Mouse (Mus musculus) cerebellum, adult 2 months (tissue): ENCODE results near the gene Tldc1. TPM values are rescaled to one million over a fixed set of nuclear protein-coding genes. Genes with fewer than 3 reads are reported as not detected.

Source experiments
- DNase-seq, 2 experiments: peaks; one replicate each; pipeline ENCODE4 v3.0.0; 2021
- H3K27ac ChIP-seq: fragments of 200-500 bp; 2 replicates; pipeline ENCODE4 v1.5.1; 2012; ENCODE audit warnings: low read length, control low read depth, inconsistent platforms; ENCODE audit not compliant: insufficient read depth
- H3K27me3 ChIP-seq: fragments of 200-500 bp; 2 replicates; pipeline ENCODE4 v1.6.1; 2012; ENCODE audit warnings: inconsistent platforms, mild to moderate bottlenecking, low read length, moderate library complexity; ENCODE audit not compliant: control insufficient read depth, insufficient read depth
- H3K4me1 ChIP-seq: fragments of 200-500 bp; 2 replicates; pipeline ENCODE4 v1.6.1; 2011; ENCODE audit warnings: low read length; ENCODE audit not compliant: control insufficient read depth, insufficient read depth
- H3K4me3 ChIP-seq: fragments of 200-500 bp; replicated peaks from 2 replicates; pipeline ENCODE3; 2011; ENCODE audit warnings: mild to moderate bottlenecking, low read depth, low read length, control low read depth; ENCODE audit not compliant: insufficient read depth
- CTCF ChIP-seq: fragments of 200-500 bp; IDR thresholded peaks from 2 replicates; pipeline ENCODE4 v1.5.1; 2011; ENCODE audit warnings: low read depth, mild to moderate bottlenecking, control low read depth, low read length, moderate library complexity, borderline replicate concordance; ENCODE audit not compliant: insufficient read depth
- POLR2A ChIP-seq: fragments of 200-500 bp; IDR thresholded peaks from 2 replicates; pipeline ENCODE4 v1.6.1; 2011; ENCODE audit warnings: low read length, control low read depth, borderline replicate concordance; ENCODE audit not compliant: insufficient read depth
- WGBS: fragments of 180-500 bp; shearing (Covaris S2); methylation state at CpG from one replicate; pipeline ENCODE4 v1.1.7; 2018; 5-methylcytosine and 5-hydroxymethylcytosine counted together
- polyA plus RNA-seq: library from polyadenylated mRNA; depleted of rRNA; stranded (reverse); fragments of >200 nt; gene quantifications from 2 replicates; pipeline ENCODE4 v1.2.3, GENCODE M21; 2012

Tldc1 gene
- polyA plus RNA-seq, 1 experiment = 10.8 TPM

GRCm38 (mm10) chr8:119756538-119756937 lies 21.7 kb downstream of the Tldc1 start:
- no peak for TF ChIP-seq CTCF
- WGBS = 74% methylated on average over 5 of the region's 5 CpGs

DNA sequence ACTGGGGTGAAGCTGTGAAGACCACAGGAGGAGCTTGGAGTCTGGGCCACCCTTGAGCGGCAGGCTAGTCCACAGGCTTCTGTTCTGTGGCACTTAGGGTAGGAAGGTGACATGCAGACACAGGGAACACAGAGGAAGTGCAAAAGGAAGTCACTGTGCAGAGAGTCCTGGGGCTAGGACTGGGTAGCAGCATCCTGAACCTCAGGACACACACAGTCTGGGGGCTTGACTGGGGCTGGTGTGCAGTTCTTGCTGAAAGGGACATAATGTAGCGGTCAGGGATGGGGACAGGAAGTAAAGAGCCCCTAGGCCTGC lies 22.1 kb downstream of the Tldc1 start:
- no peak for TF ChIP-seq POLR2A
- no peak for TF ChIP-seq CTCF
- WGBS = 89% methylated on average over 2 of the region's 2 CpGs

More at GRCm38 (mm10) chr8:119756538-119756937, 21.7 kb downstream of the Tldc1 start:
- Histone ChIP-seq H3K27ac (no peak overlapping the region), H3K4me1 (peaks cover 7% of the 10 kb centered on the region), H3K4me3 (no peak overlapping the region), H3K27me3 (no peaks in the 10 kb centered on the region)
- no peak for DNase-seq

GRCm38 (mm10) chr8:119755238-119756146 lies 22.7 kb downstream of the Tldc1 start:
- Histone ChIP-seq H3K4me3 (no peak overlapping the region), H3K27ac (no peak overlapping the region), H3K27me3 (no peaks in the 10 kb centered on the region), H3K4me1 (peaks cover 7% of the 10 kb centered on the region)
- TF ChIP-seq POLR2A (no peak), CTCF (no peak)
- 25% methylated on average over 28 of the region's 28 CpGs for WGBS
- no peak for DNase-seq

More for the DNA sequence above, 22.1 kb downstream of the Tldc1 start:
- Histone ChIP-seq H3K4me1 (peaks cover 7% of the 10 kb centered on the region), H3K4me3 (no peak overlapping the region), H3K27me3 (no peaks in the 10 kb centered on the region), H3K27ac (no peak overlapping the region)
- DNase-seq = no peak

GRCm38 (mm10) chr8:119744604-119745003 lies 33.6 kb downstream of the Tldc1 start:
- H3K27me3 ChIP-seq = no peaks in the 10 kb centered on the region; the same call in 1 of the 2 replicates
- H3K27ac ChIP-seq = no peak overlapping the region
- H3K4me3 ChIP-seq = no peak overlapping the region
- 94% methylated on average over 4 of the region's 4 CpGs for WGBS
- DNase-seq = no peak
- TF ChIP-seq CTCF (no peak), POLR2A (no peak)
- H3K4me1 ChIP-seq = peaks cover 8% of the 10 kb centered on the region

DNA sequence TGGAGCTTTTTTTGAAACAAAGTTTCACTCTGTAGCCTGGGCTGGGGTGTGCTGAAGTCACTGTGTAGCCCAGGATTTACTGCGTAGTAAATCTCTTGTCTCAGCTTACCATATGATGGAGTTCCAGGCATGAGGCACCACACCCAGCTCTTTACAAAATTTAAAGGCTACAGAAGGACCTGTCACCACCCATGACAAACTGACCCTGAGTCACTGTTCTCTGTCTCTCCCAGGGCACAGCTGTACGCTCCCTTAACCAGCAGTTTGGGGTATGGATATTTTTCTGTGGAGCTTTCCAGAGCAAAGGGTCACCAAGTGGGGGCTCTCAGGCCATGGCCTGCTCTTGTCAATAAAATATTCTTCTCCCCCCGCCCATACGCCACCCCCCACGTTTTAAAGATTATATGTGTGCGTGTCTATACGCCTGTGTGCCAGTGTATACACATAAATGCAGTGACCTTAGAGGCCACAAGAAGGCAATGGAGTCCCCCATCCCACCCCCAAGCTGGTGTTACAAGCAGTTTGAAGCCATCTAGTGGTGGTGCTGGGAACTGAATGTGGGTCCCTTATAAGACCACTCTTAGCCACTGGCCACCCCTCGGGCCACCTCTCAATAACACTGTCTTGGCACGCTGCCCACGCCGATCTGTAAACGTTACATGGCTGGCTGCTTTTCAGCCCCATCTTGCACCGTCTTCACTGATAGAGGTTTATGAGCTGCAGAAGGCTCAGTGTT lies 34.8 kb downstream of the Tldc1 start:
- no peak for DNase-seq
- Histone ChIP-seq H3K4me3 (no peak overlapping the region), H3K4me1 (peaks cover 8% of the 10 kb centered on the region), H3K27me3 (no peaks in the 10 kb centered on the region; the same call in 1 of the 2 replicates), H3K27ac (no peak overlapping the region)
- TF ChIP-seq POLR2A (no peak), CTCF (peak; percentile 42; the same call in 1 of the 2 replicates)
- 42% methylated on average over 13 of the region's 13 CpGs for WGBS

DNA sequence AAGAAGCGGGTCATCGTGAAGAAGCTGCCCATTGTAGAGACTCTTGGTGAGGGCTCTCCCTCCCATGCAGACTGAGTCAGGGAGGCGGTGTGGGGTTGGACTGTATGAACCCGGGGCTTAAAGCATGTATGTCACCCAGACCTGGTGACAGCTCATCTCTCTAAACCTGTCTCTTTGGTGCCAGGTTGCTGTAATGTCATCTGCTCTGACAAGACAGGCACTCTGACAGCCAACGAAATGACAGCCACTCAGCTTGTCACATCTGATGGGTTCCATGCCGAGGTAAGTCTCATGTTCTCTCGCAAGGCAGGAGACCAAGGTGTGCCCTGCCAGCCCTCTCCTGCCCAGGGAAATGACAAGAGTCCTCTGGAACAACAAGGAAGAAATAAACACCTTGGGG lies 35.8 kb downstream of the Tldc1 start:
- no peak overlapping the region for H3K27ac ChIP-seq
- H3K4me3 ChIP-seq = no peak overlapping the region
- TF ChIP-seq POLR2A (no peak), CTCF (no peak)
- WGBS = 65% methylated on average over 7 of the region's 7 CpGs
- H3K27me3 ChIP-seq = no peaks in the 10 kb centered on the region; the same call in 1 of the 2 replicates
- H3K4me1 ChIP-seq = peaks cover 8% of the 10 kb centered on the region
- DNase-seq = no peak

DNA sequence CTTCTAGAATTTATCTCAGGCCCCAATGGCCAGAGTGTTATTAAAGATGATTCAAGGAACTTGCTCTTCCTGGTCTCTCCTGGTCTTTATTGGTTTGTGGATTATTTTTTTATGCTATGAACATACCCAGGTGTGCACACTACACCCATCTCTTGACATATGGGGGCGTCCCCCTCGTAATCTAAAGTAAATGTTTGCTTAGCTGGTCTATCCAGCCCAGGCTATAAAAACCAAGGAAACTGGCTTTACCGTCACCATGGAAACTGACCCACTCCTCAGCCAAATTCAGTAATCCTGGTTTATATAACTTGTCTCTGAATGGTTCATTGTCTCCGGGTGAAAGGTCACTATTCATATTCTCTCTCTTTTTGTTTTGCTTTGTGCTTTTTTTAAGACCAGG lies 37.6 kb downstream of the Tldc1 start:
- 77% methylated on average over 4 of the region's 4 CpGs for WGBS
- Histone ChIP-seq H3K27ac (no peak overlapping the region), H3K4me1 (peaks cover 4% of the 10 kb centered on the region), H3K4me3 (no peak overlapping the region), H3K27me3 (no peaks in the 10 kb centered on the region; the same call in 1 of the 2 replicates)
- no peak for DNase-seq
- TF ChIP-seq POLR2A = no peak
- TF ChIP-seq CTCF = no peak
